Mouse (Mus musculus): ENCODE data around the gene Gm21083. TPM values are rescaled to one million over a fixed set of nuclear protein-coding genes. Genes with fewer than 3 reads are reported as not detected.

The Gm21083 gene
- polyA plus RNA-seq (2012; rRNA removed): not detected in 2 replicates

GRCm38 (mm10) chr5:15577033-15577432, at the start of gene Gm21083:
Gene Gm21083, plus strand, starts transcription at chr5:15577333.

DNA sequence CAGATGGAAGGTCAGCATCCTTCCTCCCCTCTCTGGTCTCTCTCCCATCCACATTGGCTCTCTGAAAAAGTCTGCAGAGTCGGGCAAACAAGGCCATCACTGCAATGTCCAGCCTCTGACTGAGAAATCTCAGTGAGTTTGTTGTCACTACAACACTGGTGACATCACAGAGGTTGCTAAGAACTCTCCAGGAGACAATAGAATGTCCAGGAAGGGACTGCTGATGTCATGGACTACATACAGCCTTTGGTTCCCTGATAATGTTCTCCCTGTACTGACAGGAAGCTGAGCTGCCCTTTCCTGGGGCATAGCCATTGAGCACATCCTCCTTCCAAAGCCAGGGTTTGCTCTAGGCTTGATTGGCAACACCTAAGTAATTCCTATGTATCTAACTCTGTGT, 48.0 kb upstream of the Gm21083 start, which contains the start of gene Gm21190:
Gm21190 (minus strand) TSS at position 101 of the 400 bp plus-strand sequence.

GRCm38 (mm10) chr5:15618764-15619163, 41.6 kb downstream of the Gm21083 start, which contains the start of gene Speer4d:
Gene Speer4d, plus strand, starts transcription at chr5:15619064.

Other genes starting within 250 kb of the Gm21083 start
- gene Gm21149, start 100.8 kb upstream of the Gm21083 start, polyA plus RNA-seq (2012; rRNA removed): 0.02 TPM in 1 of 2 replicates, not detected in the other
- not detected in 2 replicates for gene Gm21190, start 48.1 kb upstream of the Gm21083 start, polyA plus RNA-seq (2012; rRNA removed)
- gene Speer4d, start 41.7 kb downstream of the Gm21083 start, polyA plus RNA-seq (2012; rRNA removed): not detected in 2 replicates
- gene 4930572O03Rik, start 79.7 kb downstream of the Gm21083 start, polyA plus RNA-seq (2012; rRNA removed): not detected in 2 replicates
- not detected in 2 replicates for gene Speer4c, start 136.9 kb downstream of the Gm21083 start, polyA plus RNA-seq (2012; rRNA removed)

All from liver, embryonic 18 days (tissue).